Mouse (Mus musculus): ENCODE results near the gene Rrp1.
"Not testable (repeated sequence)": the region's sequence is repeated elsewhere in the genome, so short reads cannot be mapped to it uniquely, and the experiment has no call there.

Rrp1 gene

DNA sequence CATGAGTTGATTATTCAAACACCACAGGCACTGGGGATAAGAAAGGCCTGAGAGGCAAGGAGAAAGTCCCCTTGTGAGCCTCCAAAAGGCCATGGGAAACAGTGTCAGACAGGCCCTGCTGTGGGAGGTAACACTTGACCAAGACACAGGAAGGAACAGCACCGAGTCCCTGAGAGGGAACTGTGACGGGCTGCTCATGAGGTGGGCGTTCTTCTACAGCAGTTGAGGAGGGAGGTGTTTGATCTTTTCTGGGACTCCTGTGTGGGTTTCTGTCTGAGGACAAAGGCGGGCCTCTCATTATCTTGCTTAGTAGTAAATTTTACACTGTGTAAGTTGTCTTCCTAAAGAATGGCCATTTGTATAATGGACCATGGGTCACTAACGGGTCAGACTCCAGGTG lies 27.3 kb downstream of the Rrp1 start:
- DNase-seq (ENCODE audit: inconsistent age in 2 of 2, low spot score in 1 of 2): no peak

- DNase-seq (ENCODE audit: inconsistent age in 2 of 2, low spot score in 1 of 2): no peak
These were observed 29.3 kb downstream of the Rrp1 start for GRCm38 (mm10) chr10:78383567-78383966.

- DNase-seq (ENCODE audit: inconsistent age in 2 of 2, low spot score in 1 of 2): no peak
These were observed 34.3 kb downstream of the Rrp1 start for GRCm38 (mm10) chr10:78378516-78378915.

DNA sequence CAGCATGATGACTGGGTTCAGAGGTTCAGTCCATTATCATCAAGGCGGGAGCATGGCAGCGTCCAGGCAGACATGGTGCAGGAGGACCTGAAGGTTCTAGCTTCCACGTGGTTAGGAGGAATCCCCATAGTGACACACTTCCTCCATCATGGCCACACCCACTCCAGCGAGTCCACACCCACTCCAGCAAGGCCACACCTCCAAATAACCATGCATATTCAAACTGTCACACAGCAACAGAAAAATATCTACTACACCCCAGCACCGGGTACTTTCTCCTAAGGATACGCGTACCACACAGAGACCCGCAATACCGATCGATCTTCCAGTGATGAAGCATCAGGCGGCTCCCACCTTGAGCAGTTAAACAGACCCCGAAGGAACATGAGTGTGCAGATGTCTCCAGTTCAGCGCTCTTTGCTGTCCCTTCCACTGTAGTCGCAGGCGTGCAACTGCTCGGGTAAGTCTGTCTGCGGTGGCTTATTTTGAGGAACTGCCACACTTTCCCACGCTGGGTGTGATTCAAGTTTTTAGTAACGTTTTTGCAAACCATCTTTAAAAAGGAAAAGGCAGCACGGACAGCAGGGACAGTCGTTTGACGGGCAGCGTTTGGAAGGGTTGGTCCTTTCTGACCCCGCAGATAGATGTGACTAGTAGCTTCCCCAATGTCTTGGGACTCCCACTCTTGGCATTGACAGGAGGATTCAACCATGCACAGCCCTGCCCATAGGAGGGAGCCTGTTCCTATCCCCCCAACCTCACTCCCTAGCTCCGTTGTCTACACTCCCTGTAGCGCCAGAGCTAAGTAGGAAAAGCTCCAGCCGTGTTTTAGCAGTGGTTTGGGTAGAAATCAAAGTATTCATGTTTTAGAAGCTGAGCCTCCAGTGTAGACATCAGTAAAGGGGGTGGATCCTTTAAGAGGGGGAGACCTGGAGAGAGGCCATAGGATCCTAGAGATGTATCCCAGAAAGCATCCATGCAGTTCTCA lies 39.9 kb downstream of the Rrp1 start:
- no peak for DNase-seq (ENCODE audit: inconsistent age in 2 of 2, low spot score in 1 of 2)

DNA sequence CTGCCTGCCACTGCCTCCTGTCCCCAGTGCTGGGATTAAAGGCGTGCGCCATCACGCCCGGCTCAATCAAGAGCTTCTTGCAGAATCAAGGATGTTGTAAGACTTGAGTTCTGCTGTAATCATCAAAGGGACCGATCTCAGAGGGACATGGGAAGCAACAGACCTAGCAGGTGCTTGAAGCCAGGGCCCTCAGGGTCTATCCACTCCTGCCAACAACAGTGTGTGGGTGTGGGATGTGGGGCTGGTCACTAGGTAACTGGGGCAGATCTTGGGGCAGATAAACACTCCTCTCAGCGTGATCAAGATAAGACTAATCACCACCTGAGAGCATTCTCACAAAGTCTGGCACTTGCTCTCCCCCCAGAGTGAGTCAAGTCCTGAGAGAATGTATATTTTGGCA lies 41.1 kb downstream of the Rrp1 start:
- no peak for DNase-seq (ENCODE audit: inconsistent age in 2 of 2, low spot score in 1 of 2)

GRCm38 (mm10) chr10:78367586-78367985 lies 45.3 kb downstream of the Rrp1 start:
- DNase-seq (ENCODE audit: inconsistent age in 2 of 2, low spot score in 1 of 2): no peak

- DNase-seq (ENCODE audit: inconsistent age in 2 of 2, low spot score in 1 of 2): no peak
These were observed 46.0 kb downstream of the Rrp1 start for GRCm38 (mm10) chr10:78366851-78367312.

GRCm38 (mm10) chr10:78366195-78366834 lies 46.5 kb downstream of the Rrp1 start:
- peak in 1 of 2 experiments; percentile 46 for DNase-seq (ENCODE audit: inconsistent age in 2 of 2, low spot score in 1 of 2)

- DNase-seq (ENCODE audit: inconsistent age in 2 of 2, low spot score in 1 of 2): no peak
These were observed 47.3 kb downstream of the Rrp1 start for GRCm38 (mm10) chr10:78365555-78365954.

DNA sequence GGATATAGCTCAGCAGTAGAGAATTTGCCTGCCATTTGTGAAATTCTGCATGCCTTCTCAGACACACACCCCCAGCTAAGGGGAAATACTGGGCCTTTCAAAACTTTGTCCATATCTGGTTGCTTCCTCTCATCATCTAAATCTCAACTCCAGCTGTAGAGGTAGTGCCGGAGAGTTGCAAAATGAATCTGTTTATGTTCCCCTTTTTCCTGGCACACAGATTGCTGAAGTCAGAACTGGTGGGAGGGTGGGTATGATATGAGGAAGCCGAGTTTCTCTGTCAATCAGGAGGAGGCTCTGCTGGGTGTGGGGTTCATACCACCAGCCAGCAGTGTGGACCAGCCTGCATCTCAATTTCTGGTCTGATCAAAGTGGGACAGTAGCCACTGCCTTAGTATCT lies 48.7 kb downstream of the Rrp1 start:
- no peak for DNase-seq (ENCODE audit: inconsistent age in 2 of 2, low spot score in 1 of 2)

- DNase-seq (ENCODE audit: inconsistent age in 2 of 2, low spot score in 1 of 2): no peak
These were observed 49.5 kb downstream of the Rrp1 start for GRCm38 (mm10) chr10:78363366-78363765.

DNA sequence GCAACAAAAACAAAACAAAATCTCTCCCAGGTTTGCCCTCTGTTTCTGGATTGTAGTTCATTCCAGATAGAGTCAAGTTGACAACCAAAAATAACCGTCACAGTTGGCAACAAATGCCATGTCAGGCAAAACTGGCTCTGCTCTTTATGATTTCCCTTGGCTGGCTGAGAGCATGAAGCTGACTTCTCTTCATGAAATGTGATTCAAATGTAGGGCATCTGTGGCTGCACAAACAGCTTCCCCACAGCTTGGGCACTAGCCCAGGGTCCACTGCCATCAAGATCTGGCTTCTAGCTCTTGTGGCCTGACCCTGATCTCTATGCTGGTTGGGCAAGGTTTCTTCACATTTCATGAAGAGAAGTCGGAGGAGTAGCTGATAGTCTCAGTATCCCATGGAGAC lies 50.9 kb downstream of the Rrp1 start:
- DNase-seq (ENCODE audit: inconsistent age in 2 of 2, low spot score in 1 of 2): peak in 1 of 2 experiments; percentile 69

DNA sequence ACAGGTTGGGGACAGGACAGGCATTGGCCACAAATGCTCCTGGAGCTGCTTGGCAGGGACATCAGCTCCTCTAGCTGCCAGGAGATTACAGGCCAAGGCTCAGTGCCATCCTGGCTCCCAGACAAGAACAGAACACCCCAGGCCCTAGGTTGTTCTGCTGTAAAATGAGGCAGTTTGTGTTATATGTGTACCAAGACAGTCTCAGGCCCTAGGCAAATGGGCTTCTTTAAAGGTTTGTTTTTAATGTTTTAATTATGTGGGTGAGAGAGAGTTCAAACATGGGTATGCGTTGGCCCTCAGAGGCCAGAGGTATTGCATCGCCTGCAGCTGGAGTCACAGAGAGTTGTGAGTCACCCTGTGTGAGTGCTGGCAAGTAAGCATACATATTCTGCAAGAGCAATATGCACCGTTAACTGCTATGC lies 52.5 kb downstream of the Rrp1 start:
- DNase-seq (ENCODE audit: inconsistent age in 2 of 2, low spot score in 1 of 2): peak; percentile 61 to 88

- not testable (repeated sequence) for DNase-seq (ENCODE audit: inconsistent age in 2 of 2, low spot score in 1 of 2)
These were observed 53.8 kb downstream of the Rrp1 start for GRCm38 (mm10) chr10:78358999-78359398.

GRCm38 (mm10) chr10:78358266-78358665 lies 54.6 kb downstream of the Rrp1 start:
- DNase-seq (ENCODE audit: inconsistent age in 2 of 2, low spot score in 1 of 2): no peak

DNA sequence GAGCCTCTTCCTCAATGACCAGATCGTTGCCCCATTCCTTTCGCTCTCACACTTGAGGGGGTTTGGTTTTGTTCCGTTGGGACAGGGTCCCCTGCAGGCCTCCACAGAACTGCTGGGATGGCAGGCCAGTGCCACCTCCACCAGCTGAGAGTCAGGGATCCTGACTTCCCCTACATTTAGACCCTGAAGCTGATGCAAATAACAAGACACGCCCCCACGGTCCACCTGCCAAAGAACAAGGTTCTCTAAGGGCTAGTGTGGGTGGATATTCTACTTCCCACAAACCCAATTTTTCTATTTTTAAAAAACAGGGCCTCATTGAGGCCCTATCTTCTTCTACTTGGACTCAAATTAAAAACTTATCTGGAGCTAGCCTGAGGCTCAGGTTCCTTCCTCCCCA lies 55.1 kb downstream of the Rrp1 start:
- no peak for DNase-seq (ENCODE audit: inconsistent age in 2 of 2, low spot score in 1 of 2)

DNA sequence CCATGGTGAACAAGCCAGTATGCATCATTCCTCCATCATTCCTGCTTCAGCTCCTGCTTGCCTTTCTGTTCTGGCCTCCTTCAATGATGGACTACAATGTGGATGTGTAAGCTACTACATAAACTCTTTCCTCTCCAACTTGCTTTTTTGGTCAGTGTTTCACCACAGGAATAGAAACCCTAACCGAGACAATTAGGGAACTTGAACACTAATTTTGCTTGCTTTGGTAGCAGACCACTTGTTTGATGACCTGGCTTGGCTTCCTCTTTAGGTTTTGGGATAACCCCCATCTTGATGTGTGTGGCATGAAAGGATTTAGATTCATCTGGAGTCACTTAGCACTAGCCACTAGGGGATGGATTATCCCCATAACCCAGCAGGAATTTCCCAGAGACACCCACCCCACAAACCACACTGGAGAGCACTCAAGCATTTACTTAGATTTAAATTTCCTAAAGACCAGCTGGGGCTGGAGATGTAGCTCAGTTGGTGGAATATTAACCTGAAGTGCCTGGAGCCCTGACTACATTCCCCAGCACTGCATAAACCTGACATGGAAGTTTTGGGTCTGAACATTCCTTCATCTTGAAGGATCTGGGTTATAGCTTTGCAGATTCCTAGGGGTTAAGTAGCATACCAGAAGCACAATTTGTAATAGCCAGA lies 56.8 kb downstream of the Rrp1 start:
- no peak for DNase-seq (ENCODE audit: inconsistent age in 2 of 2, low spot score in 1 of 2)

DNA sequence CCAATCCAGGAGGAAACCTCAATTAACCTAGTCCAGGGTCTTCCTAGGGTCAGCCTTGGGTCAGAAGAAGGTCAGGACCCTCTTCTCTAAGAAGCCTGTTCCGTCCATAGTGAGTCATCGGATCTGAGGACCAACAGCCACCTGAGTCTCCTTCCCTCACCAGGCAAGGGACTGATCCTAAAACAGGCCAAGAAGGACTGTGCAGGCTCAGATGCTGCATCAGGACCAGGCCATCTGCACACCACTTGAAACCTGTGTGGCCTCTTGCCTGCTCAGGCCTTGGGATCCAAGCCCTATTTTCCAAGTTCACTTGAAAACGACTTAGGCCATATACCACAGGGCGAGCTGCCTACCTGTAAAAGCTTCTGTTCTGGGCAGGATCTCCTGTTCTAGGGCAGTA lies 59.6 kb downstream of the Rrp1 start:
- DNase-seq (ENCODE audit: inconsistent age in 2 of 2, low spot score in 1 of 2): no peak

- no peak for DNase-seq (ENCODE audit: inconsistent age in 2 of 2, low spot score in 1 of 2)
These were observed 60.2 kb downstream of the Rrp1 start for GRCm38 (mm10) chr10:78352666-78353030.

- DNase-seq (ENCODE audit: inconsistent age in 2 of 2, low spot score in 1 of 2): peak; percentile 76 to 89
These were observed 60.8 kb downstream of the Rrp1 start, which contains the start of gene Agpat3 for GRCm38 (mm10) chr10:78351887-78352665. Gene Agpat3 (minus strand): TSS chr10:78352489.

DNA sequence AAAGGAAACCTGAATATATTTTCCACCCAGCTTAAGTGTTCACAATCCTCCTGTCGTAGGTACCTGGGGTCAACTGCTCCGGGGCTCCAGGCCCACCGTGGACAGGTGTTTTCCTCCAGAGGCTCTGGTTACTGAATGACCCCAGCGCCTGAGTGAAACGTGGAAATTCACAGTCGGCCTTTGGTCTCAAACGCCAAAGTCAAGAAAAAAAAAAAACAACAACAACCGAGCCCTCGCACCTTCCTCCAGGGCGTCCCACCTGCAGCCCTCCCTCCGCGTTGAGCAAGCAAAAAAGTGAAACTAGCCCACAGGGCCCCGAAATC lies 61.3 kb downstream of the Rrp1 start:
- DNase-seq (ENCODE audit: inconsistent age in 2 of 2, low spot score in 1 of 2): no peak
